Mouse (Mus musculus): ENCODE measurements at regions not wholly inside any gene's neighbourhood (a gene's known extent, or its start where the extent isn't known, plus 50 kb on each side); places are given as distances from the start of the nearest gene placed in this dataset.

DNA sequence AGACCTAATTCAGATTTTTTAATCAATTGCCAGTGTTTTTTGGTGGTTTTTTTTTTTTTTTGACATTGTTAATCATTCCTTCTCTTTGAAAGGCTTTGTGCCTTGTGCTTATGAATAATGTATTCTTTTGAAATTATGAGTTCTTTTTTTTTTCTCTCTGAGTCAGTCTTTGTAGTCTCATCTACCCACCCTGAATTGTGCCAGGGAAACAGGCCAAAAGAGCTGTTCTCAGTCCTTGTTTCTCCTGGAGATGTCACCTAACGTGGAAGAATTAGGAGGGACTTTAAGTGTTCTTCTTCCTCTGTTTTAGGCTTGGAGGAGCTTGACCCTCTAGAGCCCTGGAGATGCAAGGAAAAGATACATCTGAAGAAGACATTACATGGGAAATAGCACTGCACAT is 2012.6 kb downstream of the Poteg start:
- in situ Hi-C loops (cut with MboI; ENCODE audit: low sequenced_read_pairs in 2 of 2, unreplicated experiment in 2 of 2), result no loop called here
- Histone ChIP-seq H3K9ac (ENCODE audit: insufficient read depth, low read depth, low read length, poor library complexity, severe bottlenecking) (no peak overlapping the region), H3K4me1 (ENCODE audit: control insufficient read depth in 2 of 2, insufficient read depth in 2 of 2, low read length in 2 of 2, poor library complexity in 1 of 2) (no peaks in the 10 kb centered on the region), H3K27ac (ENCODE audit: insufficient read depth, low read depth, low read length, poor library complexity, severe bottlenecking) (no peak overlapping the region), H3K36me3 (ENCODE audit: control insufficient read depth, insufficient read depth, low read length, poor library complexity, severe bottlenecking) (no peaks in the 10 kb centered on the region), H3K4me3 (ENCODE audit: insufficient read depth in 1 of 2, low read depth in 1 of 2, low read length in 2 of 2, poor library complexity in 1 of 2, severe bottlenecking in 1 of 2) (no peak overlapping the region), H3K9me3 (ENCODE audit: control insufficient read depth, insufficient read depth, low read depth, low read length) (no peaks in the 10 kb centered on the region)
- TF ChIP-seq CHD2 (IDR thresholded peaks at IDR 0.05; ENCODE audit: low read depth, low read length) (no peak), MAFK (IDR thresholded peaks at IDR 0.05; ENCODE audit: insufficient read depth, low read depth, low read length) (no peak), ZNF384 (IDR thresholded peaks at IDR 0.05; ENCODE audit: low read depth, low read length) (no peak), HCFC1 (IDR thresholded peaks at IDR 0.05; ENCODE audit: borderline replicate concordance, insufficient read depth, low read length) (no peak)
- DNase-seq (ENCODE audit: low read depth, low spot score), result no peak

- TF ChIP-seq MAFK (IDR thresholded peaks at IDR 0.05; ENCODE audit: insufficient read depth, low read depth, low read length) (no peak), CHD2 (IDR thresholded peaks at IDR 0.05; ENCODE audit: low read depth, low read length) (no peak), ZC3H11A (IDR thresholded peaks at IDR 0.05; ENCODE audit: borderline replicate concordance, low read depth, low read length) (no peak), ZNF384 (IDR thresholded peaks at IDR 0.05; ENCODE audit: low read depth, low read length) (no peak), HCFC1 (IDR thresholded peaks at IDR 0.05; ENCODE audit: borderline replicate concordance, insufficient read depth, low read length) (no peak)
- Histone ChIP-seq H3K4me3 (ENCODE audit: insufficient read depth in 1 of 2, low read depth in 1 of 2, low read length in 2 of 2, poor library complexity in 1 of 2, severe bottlenecking in 1 of 2) (no peak overlapping the region), H3K4me1 (ENCODE audit: control insufficient read depth in 2 of 2, insufficient read depth in 2 of 2, low read length in 2 of 2, poor library complexity in 1 of 2) (no peaks in the 10 kb centered on the region), H3K9me3 (ENCODE audit: control insufficient read depth, insufficient read depth, low read depth, low read length) (no peaks in the 10 kb centered on the region), H3K36me3 (ENCODE audit: control insufficient read depth, insufficient read depth, low read length, poor library complexity, severe bottlenecking) (no peaks in the 10 kb centered on the region), H3K27ac (ENCODE audit: insufficient read depth, low read depth, low read length, poor library complexity, severe bottlenecking) (no peak overlapping the region), H3K9ac (ENCODE audit: insufficient read depth, low read depth, low read length, poor library complexity, severe bottlenecking) (no peak overlapping the region)
- in situ Hi-C loops (cut with MboI; ENCODE audit: low sequenced_read_pairs in 2 of 2, unreplicated experiment in 2 of 2), result no loop called here
- no peak for DNase-seq (ENCODE audit: low read depth, low spot score)
These were observed 2045.5 kb downstream of the Poteg start for GRCm38 (mm10) chr8:29492931-29493330.

DNA sequence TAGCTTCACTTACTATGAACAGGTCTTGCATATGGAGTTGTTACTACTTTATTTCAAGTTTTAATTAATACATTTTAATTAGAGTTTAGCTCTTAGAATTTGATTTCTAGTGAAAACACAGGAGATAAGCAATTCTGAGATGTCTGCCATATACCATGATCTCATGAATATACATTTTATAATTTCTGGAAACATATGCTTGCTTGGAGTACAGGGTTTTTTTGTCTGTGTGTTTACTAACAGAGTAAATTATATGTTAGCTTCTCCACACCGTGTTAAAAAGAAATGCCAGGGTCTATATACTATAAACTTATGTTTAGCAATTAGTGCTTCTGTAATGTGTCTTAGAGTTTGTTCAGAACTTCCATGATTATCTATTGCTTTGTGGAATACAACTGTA is 2079.9 kb downstream of the Poteg start:
- H3K36me3 ChIP-seq (ENCODE audit: control insufficient read depth, insufficient read depth, low read length, poor library complexity, severe bottlenecking), result no peaks in the 10 kb centered on the region
- H3K4me1 ChIP-seq (ENCODE audit: control insufficient read depth in 2 of 2, insufficient read depth in 2 of 2, low read length in 2 of 2, poor library complexity in 1 of 2), result no peaks in the 10 kb centered on the region
- DNase-seq (ENCODE audit: low read depth, low spot score), result no peak
- H3K27ac ChIP-seq (ENCODE audit: insufficient read depth, low read depth, low read length, poor library complexity, severe bottlenecking), result no peak overlapping the region
- no peak for TF ChIP-seq ZNF384 (IDR thresholded peaks at IDR 0.05; ENCODE audit: low read depth, low read length)
- no peak overlapping the region for H3K9ac ChIP-seq (ENCODE audit: insufficient read depth, low read depth, low read length, poor library complexity, severe bottlenecking)
- no peaks in the 10 kb centered on the region for H3K9me3 ChIP-seq (ENCODE audit: control insufficient read depth, insufficient read depth, low read depth, low read length)
- in situ Hi-C loops (cut with MboI; ENCODE audit: low sequenced_read_pairs in 2 of 2, unreplicated experiment in 2 of 2), result no loop called here
- H3K4me3 ChIP-seq (ENCODE audit: insufficient read depth in 1 of 2, low read depth in 1 of 2, low read length in 2 of 2, poor library complexity in 1 of 2, severe bottlenecking in 1 of 2), result no peak overlapping the region

GRCm38 (mm10) chr8:29531565-29531964 is 2084.1 kb downstream of the Poteg start:
- TF ChIP-seq ZC3H11A (IDR thresholded peaks at IDR 0.05; ENCODE audit: borderline replicate concordance, low read depth, low read length) (no peak), CHD2 (IDR thresholded peaks at IDR 0.05; ENCODE audit: low read depth, low read length) (no peak), HCFC1 (IDR thresholded peaks at IDR 0.05; ENCODE audit: borderline replicate concordance, insufficient read depth, low read length) (no peak), ZNF384 (IDR thresholded peaks at IDR 0.05; ENCODE audit: low read depth, low read length) (no peak), MAFK (IDR thresholded peaks at IDR 0.05; ENCODE audit: insufficient read depth, low read depth, low read length) (no peak)
- no peaks in the 10 kb centered on the region for H3K4me1 ChIP-seq (ENCODE audit: control insufficient read depth in 2 of 2, insufficient read depth in 2 of 2, low read length in 2 of 2, poor library complexity in 1 of 2)
- H3K27ac ChIP-seq (ENCODE audit: insufficient read depth, low read depth, low read length, poor library complexity, severe bottlenecking), result no peak overlapping the region
- H3K9me3 ChIP-seq (ENCODE audit: control insufficient read depth, insufficient read depth, low read depth, low read length), result no peaks in the 10 kb centered on the region
- H3K4me3 ChIP-seq (ENCODE audit: insufficient read depth in 1 of 2, low read depth in 1 of 2, low read length in 2 of 2, poor library complexity in 1 of 2, severe bottlenecking in 1 of 2), result no peak overlapping the region
- in situ Hi-C loops (cut with MboI; ENCODE audit: low sequenced_read_pairs in 2 of 2, unreplicated experiment in 2 of 2), result no loop called here
- DNase-seq (ENCODE audit: low read depth, low spot score), result no peak
- H3K9ac ChIP-seq (ENCODE audit: insufficient read depth, low read depth, low read length, poor library complexity, severe bottlenecking), result no peak overlapping the region
- H3K36me3 ChIP-seq (ENCODE audit: control insufficient read depth, insufficient read depth, low read length, poor library complexity, severe bottlenecking), result no peaks in the 10 kb centered on the region

- in situ Hi-C loops (cut with MboI; ENCODE audit: low sequenced_read_pairs in 2 of 2, unreplicated experiment in 2 of 2), result no loop called here
These were observed 2090.5 kb downstream of the Poteg start for GRCm38 (mm10) chr8:29538016-29538415.

More at GRCm38 (mm10) chr8:29538016-29538415, 2090.5 kb downstream of the Poteg start:
- TF ChIP-seq CHD2 (IDR thresholded peaks at IDR 0.05; ENCODE audit: low read depth, low read length) (no peak), HCFC1 (IDR thresholded peaks at IDR 0.05; ENCODE audit: borderline replicate concordance, insufficient read depth, low read length) (no peak), ZC3H11A (IDR thresholded peaks at IDR 0.05; ENCODE audit: borderline replicate concordance, low read depth, low read length) (no peak)
- Histone ChIP-seq H3K9me3 (ENCODE audit: control insufficient read depth, insufficient read depth, low read depth, low read length) (no peaks in the 10 kb centered on the region), H3K27ac (ENCODE audit: insufficient read depth, low read depth, low read length, poor library complexity, severe bottlenecking) (no peak overlapping the region), H3K4me1 (ENCODE audit: control insufficient read depth in 2 of 2, insufficient read depth in 2 of 2, low read length in 2 of 2, poor library complexity in 1 of 2) (no peaks in the 10 kb centered on the region), H3K36me3 (ENCODE audit: control insufficient read depth, insufficient read depth, low read length, poor library complexity, severe bottlenecking) (no peaks in the 10 kb centered on the region), H3K4me3 (ENCODE audit: insufficient read depth in 1 of 2, low read depth in 1 of 2, low read length in 2 of 2, poor library complexity in 1 of 2, severe bottlenecking in 1 of 2) (no peak overlapping the region), H3K9ac (ENCODE audit: insufficient read depth, low read depth, low read length, poor library complexity, severe bottlenecking) (no peak overlapping the region)
- no peak for DNase-seq (ENCODE audit: low read depth, low spot score)

All from ES-E14 (cell line).